Mouse (Mus musculus): ENCODE data around the gene Fam162a.

- TF ChIP-seq CTCF (conservative IDR thresholded peaks at IDR 0.05; ENCODE audit: insufficient read depth, insufficient read length, low read depth, low read length): no peak
- no peak for TF ChIP-seq POLR2A (IDR thresholded peaks at IDR 0.05; ENCODE audit: low read depth, low read length)
These were observed 19.6 kb upstream of the Fam162a start for GRCm38 (mm10) chr16:36090785-36091509.
